Mouse (Mus musculus): Measurements from ENCODE around the gene Dagla.

DNA sequence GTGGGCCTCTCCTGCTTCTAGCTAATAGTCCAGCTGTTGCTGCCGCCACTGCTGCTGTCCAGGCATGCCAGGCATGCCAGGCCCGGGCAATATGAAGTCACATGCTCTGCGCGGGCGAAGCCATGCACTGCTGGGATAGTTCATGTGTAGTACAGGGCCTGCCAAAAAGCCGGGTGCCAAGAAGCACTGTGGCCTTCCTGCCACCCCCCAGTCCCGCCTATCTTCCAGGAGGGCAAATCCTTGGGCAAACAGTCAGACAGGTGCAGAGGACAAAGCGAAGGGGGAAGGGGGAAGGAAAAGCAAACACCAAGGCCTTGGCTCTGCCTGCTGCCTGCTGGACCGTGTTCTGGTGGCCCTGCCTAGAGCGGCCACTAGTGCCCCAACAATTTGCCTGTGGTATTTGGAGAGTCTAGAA is 18.2 kb downstream of the Dagla start:
- TF ChIP-seq POLR2A (IDR thresholded peaks at IDR 0.05; ENCODE audit: insufficient read depth, low read depth, low read length) = no peak
- no peak for TF ChIP-seq CTCF (IDR thresholded peaks at IDR 0.05)

Measured in heart, adult 2 months (tissue).